Mouse (Mus musculus): ENCODE results near the gene Mrps24.

DNA sequence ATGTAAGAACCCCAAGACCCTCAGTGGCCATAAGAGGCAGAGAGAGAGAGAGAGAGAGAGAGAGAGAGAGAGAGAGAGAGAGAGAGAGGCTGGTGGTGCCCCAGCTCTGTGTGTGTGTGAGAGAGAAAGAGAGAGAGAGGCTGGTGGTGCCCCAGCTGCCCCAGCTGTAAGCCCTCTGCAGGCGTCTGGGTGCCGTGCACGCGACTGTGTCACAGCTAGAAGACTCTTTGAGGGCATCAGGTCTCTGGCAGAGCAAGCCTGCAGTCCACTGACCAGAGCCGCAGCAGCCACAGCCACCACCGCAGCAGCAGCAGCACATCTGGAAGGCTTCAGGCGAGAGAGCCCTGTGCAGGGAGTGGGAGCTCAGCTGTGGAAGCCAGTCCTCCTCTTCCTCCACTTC lies 31.2 kb downstream of the Mrps24 start:
- TF ChIP-seq CTCF (IDR thresholded peaks at IDR 0.05; ENCODE audit: low read depth) (no peak), EP300 (IDR thresholded peaks at IDR 0.05; ENCODE audit: low read depth) (no peak)
